Mouse (Mus musculus) ES-E14 (cell line): ENCODE data around the gene Tnrc18. TPM values are rescaled to one million over a fixed set of nuclear protein-coding genes. Genes with fewer than 3 reads are reported as not detected.

ENCODE experiments used
- DNase-seq: peaks from one replicate; pipeline ENCODE4 v3.0.0-alpha.2; 2013; ENCODE audit warnings: low read depth, low spot score
- H3K27ac ChIP-seq: 2 replicates; pipeline ENCODE4 v1.5.1; 2012; ENCODE audit warnings: low read depth, mild to moderate bottlenecking, low read length, moderate library complexity, mixed read lengths; ENCODE audit not compliant: poor library complexity, insufficient read depth, severe bottlenecking
- H3K36me3 ChIP-seq: 2 replicates; pipeline ENCODE4 v1.6.1; 2012; ENCODE audit warnings: mild to moderate bottlenecking, low read length, moderate library complexity, mixed read lengths; ENCODE audit not compliant: control insufficient read depth, poor library complexity, insufficient read depth, severe bottlenecking
- H3K4me1 ChIP-seq, 2 experiments: fragments of 150-350 bp in 1 of 2; sonication (generic) in 1 of 2; 2 replicates each; pipeline ENCODE4 v1.6.1; 2012; ENCODE audit warnings: low read length in 2 of 2, mild to moderate bottlenecking in 1 of 2, mixed read lengths in 1 of 2; ENCODE audit not compliant: control insufficient read depth in 2 of 2, insufficient read depth in 2 of 2, poor library complexity in 1 of 2
- H3K4me3 ChIP-seq, 2 experiments: fragments of 150-350 bp in 1 of 2; sonication (generic) in 1 of 2; 2 replicates each; pipeline ENCODE4 v1.5.1; 2012; ENCODE audit warnings: low read length in 2 of 2, low read depth in 1 of 2, mild to moderate bottlenecking in 1 of 2, mixed read lengths in 1 of 2; ENCODE audit not compliant: insufficient read depth in 1 of 2, poor library complexity in 1 of 2, severe bottlenecking in 1 of 2
- H3K9ac ChIP-seq: 2 replicates; pipeline ENCODE4 v1.6.1; 2012; ENCODE audit warnings: low read depth, mild to moderate bottlenecking, low read length, mixed read lengths; ENCODE audit not compliant: poor library complexity, insufficient read depth, severe bottlenecking
- H3K9me3 ChIP-seq: fragments of 150-350 bp; sonication (generic); 2 replicates; pipeline ENCODE4 v1.6.1; 2012; ENCODE audit warnings: low read depth, mild to moderate bottlenecking, low read length; ENCODE audit not compliant: control insufficient read depth, insufficient read depth
- CHD2 ChIP-seq: IDR thresholded peaks from 2 replicates; pipeline ENCODE4 v1.6.1; 2014; ENCODE audit warnings: mild to moderate bottlenecking, low read depth, low read length, inconsistent platforms
- HCFC1 ChIP-seq: IDR thresholded peaks from 2 replicates; pipeline ENCODE4 v1.6.1; 2012; ENCODE audit warnings: low read length, inconsistent platforms, borderline replicate concordance; ENCODE audit not compliant: insufficient read depth
- MAFK ChIP-seq: IDR thresholded peaks from 2 replicates; pipeline ENCODE4 v1.6.1; 2014; ENCODE audit warnings: mild to moderate bottlenecking, low read depth, low read length, inconsistent platforms; ENCODE audit not compliant: insufficient read depth
- ZC3H11A ChIP-seq: IDR thresholded peaks from 2 replicates; pipeline ENCODE4 v1.6.1; 2012; ENCODE audit warnings: low read depth, mild to moderate bottlenecking, inconsistent platforms, low read length, borderline replicate concordance
- ZNF384 ChIP-seq: IDR thresholded peaks from 2 replicates; pipeline ENCODE4 v1.6.1; 2012; ENCODE audit warnings: low read depth, low read length, inconsistent platforms
- in situ Hi-C, 2 experiments: fragments of 600-800 bp; cut with MboI; formaldehyde crosslinking; loops; one replicate each; pipeline ENCODE4 v1.15.1; 2025; ENCODE audit warnings: low sequenced_read_pairs in 2 of 2, inconsistent platforms in 1 of 2; ENCODE audit not compliant: unreplicated experiment in 2 of 2
- total RNA-seq: library from RNA; depleted of rRNA; stranded (reverse); fragments of 300-350 nt; gene quantifications from 2 replicates; pipeline ENCODE4 v1.2.3, GENCODE M21; 2012

Gene Tnrc18
- total RNA-seq, 1 experiment = 20.7 TPM

GRCm38 (mm10) chr5:142812621-142812975 lies 4.9 kb downstream of the Tnrc18 start:
- Histone ChIP-seq H3K27ac (no peak overlapping the region), H3K9ac (no peak overlapping the region), H3K4me3 (no peak overlapping the region), H3K36me3 (no peaks in the 10 kb centered on the region), H3K4me1 (peaks cover 3 to 37% of the 10 kb centered on the region in 2 experiments; a peak in 3 of 4 replicates), H3K9me3 (no peaks in the 10 kb centered on the region)
- TF ChIP-seq MAFK (no peak), ZC3H11A (no peak), HCFC1 (no peak), ZNF384 (no peak), CHD2 (no peak)
- no peak for DNase-seq
- in situ Hi-C loops = no loop called here

- Histone ChIP-seq H3K4me3 (no peak overlapping the region), H3K4me1 (peaks cover 3 to 37% of the 10 kb centered on the region in 2 experiments; a peak in 3 of 4 replicates), H3K36me3 (no peaks in the 10 kb centered on the region), H3K27ac (no peak overlapping the region), H3K9ac (no peak overlapping the region), H3K9me3 (no peaks in the 10 kb centered on the region)
- DNase-seq = no peak
- in situ Hi-C loops = no loop called here
- no peak for TF ChIP-seq MAFK
- no peak for TF ChIP-seq CHD2
- no peak for TF ChIP-seq ZNF384
- no peak for TF ChIP-seq ZC3H11A
- no peak for TF ChIP-seq HCFC1
Observed at GRCm38 (mm10) chr5:142811870-142812443, 5.5 kb downstream of the Tnrc18 start.

- H3K4me3 ChIP-seq = no peak overlapping the region
- no peak for TF ChIP-seq HCFC1
- no peak for TF ChIP-seq CHD2
- no peak for TF ChIP-seq ZC3H11A
- no peak for TF ChIP-seq MAFK
- no peak for TF ChIP-seq ZNF384
- in situ Hi-C loops = no loop called here
- no peaks in the 10 kb centered on the region for H3K36me3 ChIP-seq
- H3K9ac ChIP-seq = no peak overlapping the region
- H3K27ac ChIP-seq = no peak overlapping the region
- no peaks in the 10 kb centered on the region for H3K9me3 ChIP-seq
- peaks cover 3 to 37% of the 10 kb centered on the region in 2 experiments; a peak in 3 of 4 replicates for H3K4me1 ChIP-seq
- no peak for DNase-seq
Observed at GRCm38 (mm10) chr5:142810710-142811599, 6.5 kb downstream of the Tnrc18 start.

GRCm38 (mm10) chr5:142807661-142808060 lies 9.8 kb downstream of the Tnrc18 start:
- no peak overlapping the region for H3K27ac ChIP-seq

More at GRCm38 (mm10) chr5:142807661-142808060, 9.8 kb downstream of the Tnrc18 start:
- Histone ChIP-seq H3K9ac (no peak overlapping the region), H3K4me3 (no peak overlapping the region), H3K4me1 (peaks cover 3 to 32% of the 10 kb centered on the region in 2 experiments; a peak in 3 of 4 replicates), H3K9me3 (no peaks in the 10 kb centered on the region), H3K36me3 (no peaks in the 10 kb centered on the region)
- TF ChIP-seq CHD2 = no peak
- no peak for TF ChIP-seq HCFC1
- no peak for TF ChIP-seq ZC3H11A
- no peak for TF ChIP-seq MAFK
- no peak for TF ChIP-seq ZNF384
- DNase-seq = no peak
- in situ Hi-C loops = no loop called here
